Comparison of ENCODE assay signal across 9 mouse cellular contexts in genomic region chr2:181568272-181569008, GRCm38 (mm10). TPM values are rescaled to one million over a fixed set of nuclear protein-coding genes. Genes with fewer than 3 reads are reported as not detected.
DNase-seq lines count a peak whose midpoint lies in the region; TF ChIP-seq lines count a peak whose summit lies in the region.
"Had no signal": no experiment of that assay in that cellular context is flagged by ENCODE, and none has a peak within 500 bp of the region (broad histone marks: within the 10 kb centered on the region; RNA-seq: fewer than 3 reads in every experiment).

No protein-coding gene starts in this region.

- H3K9me3 ChIP-seq in erythroblast, embryonic 14.5 days (ENCODE audit: control insufficient read depth, low read length), result no peaks in the 10 kb centered on the region
- H3K9me3 ChIP-seq: limb, embryonic 13.5 days had no signal

- no peak for TF ChIP-seq POLR2A in testis, adult 2 months (IDR thresholded peaks at IDR 0.05; ENCODE audit: control insufficient read depth, low read depth, low read length)

- H3K4me1 ChIP-seq in testis, adult 2 months (ENCODE audit: control insufficient read depth, insufficient read depth, low read length), result no peaks in the 10 kb centered on the region; the same call in 1 of the 2 replicates
- peaks cover 53% of the 10 kb centered on the region for H3K4me1 ChIP-seq in erythroblast, embryonic 14.5 days (ENCODE audit: control insufficient read depth)
- H3K4me1 ChIP-seq: limb, embryonic 13.5 days had no signal

- no peaks in the 10 kb centered on the region for H3K27me3 ChIP-seq in testis, adult 2 months (ENCODE audit: control insufficient read depth, insufficient read depth, low read length)
- H3K27me3 ChIP-seq in erythroblast, embryonic 14.5 days (ENCODE audit: control insufficient read depth), result no peaks in the 10 kb centered on the region
- H3K27me3 ChIP-seq: limb, embryonic 13.5 days had no signal

- peak; percentile 11; the same call in 1 of the 2 replicates for TF ChIP-seq CTCF in testis, adult 2 months (IDR thresholded peaks at IDR 0.05; ENCODE audit: control insufficient read depth, insufficient read depth, insufficient replicate concordance, low read depth, low read length)

- peak; percentile 77 to 82 for DNase-seq in cerebellum, postnatal 10 days
- no peak for DNase-seq in cerebellum, postnatal 4 days (ENCODE audit: low spot score in 2 of 2)
- no peak for DNase-seq in testis, postnatal 14 days (ENCODE audit: low spot score)
- peak; percentile 71 for DNase-seq in liver
- DNase-seq in spleen, adult 12 weeks (ENCODE audit: low spot score), result peak; percentile 50
- DNase-seq in ovary, postnatal 36 days (ENCODE audit: low spot score), result no peak

- no peaks in the 10 kb centered on the region for H3K36me3 ChIP-seq in testis, adult 2 months (ENCODE audit: control insufficient read depth, insufficient read depth, low read length)
- peaks cover 37% of the 10 kb centered on the region for H3K36me3 ChIP-seq in erythroblast, embryonic 14.5 days (ENCODE audit: control insufficient read depth)

- no peak overlapping the region for H3K27ac ChIP-seq in testis, adult 2 months (ENCODE audit: control insufficient read depth, insufficient read depth, low read depth, low read length)
- H3K27ac ChIP-seq: limb, embryonic 13.5 days had no signal

- H3K4me3 ChIP-seq in testis, adult 2 months (ENCODE audit: control insufficient read depth, low read depth, low read length), result no peak overlapping the region
- peak overlapping the region; percentile 16 for H3K4me3 ChIP-seq in erythroblast, embryonic 14.5 days (replicated peaks)
- H3K4me3 ChIP-seq: limb, embryonic 13.5 days had no signal

RNA-seq across cellular contexts. Expression of gene Uckl1, which starts 16.3 kb away (rescaled TPM):
- polyA plus RNA-seq in testis, adult 2 months (2012; rRNA removed), result 44.4 and 44.5 TPM in 2 replicates
- polyA plus RNA-seq in erythroblast, embryonic 14.5 days (2012), result 1.5 and 1.9 TPM in 2 replicates

RNA-seq across cellular contexts. Expression of gene Prpf6, which starts 23.2 kb away (rescaled TPM):
- polyA plus RNA-seq in testis, adult 2 months (2012; rRNA removed), result 19.5 and 20.1 TPM in 2 replicates
- polyA plus RNA-seq in erythroblast, embryonic 14.5 days (2012), result 1.4 and 1.5 TPM in 2 replicates

RNA-seq across cellular contexts. Expression of gene Zfp512b, which starts 24.2 kb away (rescaled TPM):
- polyA plus RNA-seq in testis, adult 2 months (2012; rRNA removed), result 83.2 and 90.6 TPM in 2 replicates
- polyA plus RNA-seq in erythroblast, embryonic 14.5 days (2012), result 0.22 and 0.24 TPM in 2 replicates

RNA-seq across cellular contexts. Expression of gene Samd10, which starts 30.6 kb away (rescaled TPM):
- 61.7 and 61.8 TPM in 2 replicates for polyA plus RNA-seq in testis, adult 2 months (2012; rRNA removed)
- 0.08 TPM in 1 of 2 replicates, not detected in the other for polyA plus RNA-seq in erythroblast, embryonic 14.5 days (2012)

RNA-seq across cellular contexts. Expression of gene Dnajc5, which starts 48.2 kb away (rescaled TPM):
- polyA plus RNA-seq in testis, adult 2 months (2012; rRNA removed), result 16.6 and 19.8 TPM in 2 replicates
- polyA plus RNA-seq in erythroblast, embryonic 14.5 days (2012), result 0.84 and 0.93 TPM in 2 replicates

Comparison
In these comparisons a context has a peak if more than half of its experiments do, and no peak if none do; other contexts are left out.
1. DNase-seq: peak in cerebellum, postnatal 10 days (2 of 2), liver (single experiment) and spleen, adult 12 weeks (single experiment); none in cerebellum, postnatal 4 days (0 of 2), testis, postnatal 14 days (single experiment) and ovary, postnatal 36 days (single experiment).
2. RNA of gene Uckl1, which starts 16.3 kb away (polyA plus RNA-seq): 44.4 to 44.5 TPM in testis, adult 2 months; 1.5 to 1.9 TPM in erythroblast, embryonic 14.5 days; every median in the first group is over 10 times any median in the second.
3. RNA of gene Zfp512b, which starts 24.2 kb away (polyA plus RNA-seq): 83.2 to 90.6 TPM in testis, adult 2 months; 0.22 to 0.24 TPM in erythroblast, embryonic 14.5 days; every median in the first group is over 10 times any median in the second.